Mouse (Mus musculus): ENCODE measurements around the gene Rad18.

GRCm38 (mm10) chr6:112582022-112582421 lies 114.5 kb downstream of the Rad18 start:
- TF ChIP-seq EP300 (IDR thresholded peaks at IDR 0.05; ENCODE audit: low read length) (no peak), TCF12 (IDR thresholded peaks at IDR 0.05; ENCODE audit: low read depth, low read length) (no peak), POLR2A (IDR thresholded peaks at IDR 0.05; ENCODE audit: low read depth, low read length) (no peak), UBTF (IDR thresholded peaks at IDR 0.05; ENCODE audit: low read depth, low read length) (no peak), MAX (IDR thresholded peaks at IDR 0.05; ENCODE audit: low read length) (no peak), CTCF (conservative IDR thresholded peaks at IDR 0.05 in 1 of 2, IDR thresholded peaks at IDR 0.05 in 1 of 2; ENCODE audit: low read depth in 2 of 2, low read length in 2 of 2) (no peak), POLR2AphosphoS2 (IDR thresholded peaks at IDR 0.05; ENCODE audit: low read depth, low read length) (no peak), KAT2A (IDR thresholded peaks at IDR 0.05; ENCODE audit: insufficient replicate concordance, low read length) (no peak), USF1 (IDR thresholded peaks at IDR 0.05; ENCODE audit: low read depth, low read length) (no peak), MAZ (IDR thresholded peaks at IDR 0.05; ENCODE audit: low read depth, low read length) (no peak), HCFC1 (IDR thresholded peaks at IDR 0.05; ENCODE audit: low read depth, low read length) (no peak)
